Mouse (Mus musculus): ENCODE measurements around the gene Zfp36l1.
A peak's percentile ranks its signal among the peaks of the same experiment; 100 is the strongest.

Zfp36l1 gene

GRCm38 (mm10) chr12:80131359-80132249 is 18.8 kb upstream of the Zfp36l1 start:
- ATAC-seq (ENCODE audit: insufficient number of reproducible peaks, low FRiP score, low TSS enrichment): no peak; the same call in 1 of the 2 replicates

GRCm38 (mm10) chr12:80130558-80131358 is 17.9 kb upstream of the Zfp36l1 start:
- ATAC-seq (ENCODE audit: insufficient number of reproducible peaks, low FRiP score, low TSS enrichment): no peak

GRCm38 (mm10) chr12:80129531-80129930 is 16.7 kb upstream of the Zfp36l1 start:
- no peak for ATAC-seq (ENCODE audit: insufficient number of reproducible peaks, low FRiP score, low TSS enrichment)

- ATAC-seq (ENCODE audit: insufficient number of reproducible peaks, low FRiP score, low TSS enrichment): no peak
These were observed 14.5 kb upstream of the Zfp36l1 start for GRCm38 (mm10) chr12:80127191-80127762.

- no peak for ATAC-seq (ENCODE audit: insufficient number of reproducible peaks, low FRiP score, low TSS enrichment)
These were observed 12.5 kb upstream of the Zfp36l1 start for GRCm38 (mm10) chr12:80125316-80125715.

- no peak for ATAC-seq (ENCODE audit: insufficient number of reproducible peaks, low FRiP score, low TSS enrichment)
These were observed 11.9 kb upstream of the Zfp36l1 start for GRCm38 (mm10) chr12:80124756-80125155.

- ATAC-seq (ENCODE audit: insufficient number of reproducible peaks, low FRiP score, low TSS enrichment): no peak
These were observed 11.4 kb upstream of the Zfp36l1 start for GRCm38 (mm10) chr12:80124211-80124610.

GRCm38 (mm10) chr12:80123227-80123803 is 10.5 kb upstream of the Zfp36l1 start:
- 0 out of 2 replicates have a peak, but pooled peaks have one; percentile 26 for ATAC-seq (ENCODE audit: insufficient number of reproducible peaks, low FRiP score, low TSS enrichment)

- no peak for ATAC-seq (ENCODE audit: insufficient number of reproducible peaks, low FRiP score, low TSS enrichment)
These were observed 8.6 kb upstream of the Zfp36l1 start for GRCm38 (mm10) chr12:80121438-80121837.

GRCm38 (mm10) chr12:80118588-80118987 is 5.8 kb upstream of the Zfp36l1 start:
- no peak for ATAC-seq (ENCODE audit: insufficient number of reproducible peaks, low FRiP score, low TSS enrichment)

- ATAC-seq (ENCODE audit: insufficient number of reproducible peaks, low FRiP score, low TSS enrichment): no peak
These were observed 3.6 kb upstream of the Zfp36l1 start for GRCm38 (mm10) chr12:80116206-80117112.

- no peak; the same call in none of the 2 replicates for ATAC-seq (ENCODE audit: insufficient number of reproducible peaks, low FRiP score, low TSS enrichment)
These were observed 3.0 kb upstream of the Zfp36l1 start for GRCm38 (mm10) chr12:80115863-80116194.

GRCm38 (mm10) chr12:80115142-80115862 is 2.5 kb upstream of the Zfp36l1 start:
- peak; percentile 84 for ATAC-seq (ENCODE audit: insufficient number of reproducible peaks, low FRiP score, low TSS enrichment)

- ATAC-seq (ENCODE audit: insufficient number of reproducible peaks, low FRiP score, low TSS enrichment): no peak
These were observed 2.0 kb upstream of the Zfp36l1 start for GRCm38 (mm10) chr12:80114892-80115141.

GRCm38 (mm10) chr12:80114031-80114891 is 1.4 kb upstream of the Zfp36l1 start:
- no peak for ATAC-seq (ENCODE audit: insufficient number of reproducible peaks, low FRiP score, low TSS enrichment)

GRCm38 (mm10) chr12:80113586-80114021 is 791 bp upstream of the Zfp36l1 start:
- ATAC-seq (ENCODE audit: insufficient number of reproducible peaks, low FRiP score, low TSS enrichment): no peak

- no peak for ATAC-seq (ENCODE audit: insufficient number of reproducible peaks, low FRiP score, low TSS enrichment)
These were observed 647 bp downstream of the Zfp36l1 start for GRCm38 (mm10) chr12:80112071-80112660.

Data from cerebellum, adult (tissue).